In genomic region chr4:149827784-149828183, GRCm38 (mm10) we compare ENCODE assay signal across 35 mouse cellular contexts.
"Had no signal": no experiment of that assay in that cellular context is flagged by ENCODE, and none has a peak within 500 bp of the region (broad histone marks: within the 10 kb centered on the region; RNA-seq: fewer than 3 reads in every experiment).

No protein-coding gene starts in this region.

- H3K9ac ChIP-seq: heart, embryonic 12.5 days; heart, embryonic 13.5 days; heart, embryonic 15.5 days; hindbrain, embryonic 12.5 days; hindbrain, embryonic 13.5 days; hindbrain, embryonic 14.5 days; hindbrain, embryonic 15.5 days; intestine, embryonic 15.5 days; kidney, embryonic 15.5 days had no signal

- DNase-seq: heart, postnatal 10 days; heart, postnatal 14 days; heart, postnatal 36 days; heart, postnatal 4 days; kidney, adult 11 months; kidney, adult 18-20 months; kidney, adult 2 months; kidney, adult 8-10 months; kidney, adult 9 months; kidney, postnatal 10 days; kidney, postnatal 14 days; kidney, postnatal 25 days; kidney, postnatal 36 days; kidney, postnatal 4 days; layer of hippocampus, adult 9-11 months; layer of hippocampus, postnatal 36 days had no signal

- H3K27me3 ChIP-seq: heart, embryonic 12.5 days; heart, embryonic 13.5 days; hindbrain, embryonic 12.5 days; hindbrain, embryonic 13.5 days; hindbrain, embryonic 15.5 days; intestine, embryonic 15.5 days; kidney, embryonic 15.5 days had no signal

- H3K4me1 ChIP-seq: heart, embryonic 12.5 days; hindbrain, embryonic 12.5 days; hindbrain, embryonic 15.5 days had no signal

- H3K4me2 ChIP-seq: heart, embryonic 11.5 days; heart, embryonic 12.5 days; heart, embryonic 13.5 days; heart, embryonic 15.5 days; hindbrain, embryonic 12.5 days; hindbrain, embryonic 13.5 days; hindbrain, embryonic 14.5 days; hindbrain, embryonic 15.5 days; intestine, embryonic 15.5 days; kidney, embryonic 15.5 days had no signal

- H3K4me3 ChIP-seq: heart, embryonic 10.5 days; heart, embryonic 12.5 days; heart, embryonic 13.5 days; heart, embryonic 15.5 days; hindbrain, embryonic 10.5 days; hindbrain, embryonic 12.5 days; hindbrain, embryonic 13.5 days; hindbrain, embryonic 15.5 days; intestine, embryonic 15.5 days; kidney, embryonic 15.5 days; layer of hippocampus, adult 2 months had no signal

- H3K9me3 ChIP-seq: heart, embryonic 10.5 days; heart, embryonic 13.5 days; heart, embryonic 15.5 days; hindbrain, embryonic 12.5 days; hindbrain, embryonic 13.5 days; hindbrain, embryonic 15.5 days; intestine, embryonic 15.5 days had no signal

- ATAC-seq: hindbrain, embryonic 16.5 days; hindbrain, postnatal 0 days; inflammation-experienced regulatory T-cells, adult 6 months; intestine, embryonic 15.5 days; intestine, embryonic 16.5 days; intestine, postnatal 0 days had no signal

- H3K36me3 ChIP-seq: heart, embryonic 10.5 days; heart, embryonic 12.5 days; heart, embryonic 13.5 days; heart, embryonic 15.5 days; hindbrain, embryonic 10.5 days; hindbrain, embryonic 12.5 days; hindbrain, embryonic 13.5 days; hindbrain, embryonic 15.5 days; intestine, embryonic 15.5 days; kidney, embryonic 15.5 days had no signal

- H3K27ac ChIP-seq: heart, embryonic 10.5 days; heart, embryonic 13.5 days; heart, embryonic 15.5 days; hindbrain, embryonic 10.5 days; hindbrain, embryonic 12.5 days; hindbrain, embryonic 13.5 days; hindbrain, embryonic 14.5 days; hindbrain, embryonic 15.5 days; hindbrain, postnatal 0 days; intestine, embryonic 15.5 days; kidney, embryonic 15.5 days; kidney, postnatal 0 days; layer of hippocampus, adult 2 months had no signal
